Mouse (Mus musculus) thymus, postnatal 4 days (tissue): ENCODE results near the gene Elf1.
"Not testable (repeated sequence)": the region's sequence is repeated elsewhere in the genome, so short reads cannot be mapped to it uniquely, and the experiment has no call there.

Experiments
- DNase-seq: peaks from one replicate; pipeline ENCODE4 v3.0.0; 2021

The Elf1 gene

DNA sequence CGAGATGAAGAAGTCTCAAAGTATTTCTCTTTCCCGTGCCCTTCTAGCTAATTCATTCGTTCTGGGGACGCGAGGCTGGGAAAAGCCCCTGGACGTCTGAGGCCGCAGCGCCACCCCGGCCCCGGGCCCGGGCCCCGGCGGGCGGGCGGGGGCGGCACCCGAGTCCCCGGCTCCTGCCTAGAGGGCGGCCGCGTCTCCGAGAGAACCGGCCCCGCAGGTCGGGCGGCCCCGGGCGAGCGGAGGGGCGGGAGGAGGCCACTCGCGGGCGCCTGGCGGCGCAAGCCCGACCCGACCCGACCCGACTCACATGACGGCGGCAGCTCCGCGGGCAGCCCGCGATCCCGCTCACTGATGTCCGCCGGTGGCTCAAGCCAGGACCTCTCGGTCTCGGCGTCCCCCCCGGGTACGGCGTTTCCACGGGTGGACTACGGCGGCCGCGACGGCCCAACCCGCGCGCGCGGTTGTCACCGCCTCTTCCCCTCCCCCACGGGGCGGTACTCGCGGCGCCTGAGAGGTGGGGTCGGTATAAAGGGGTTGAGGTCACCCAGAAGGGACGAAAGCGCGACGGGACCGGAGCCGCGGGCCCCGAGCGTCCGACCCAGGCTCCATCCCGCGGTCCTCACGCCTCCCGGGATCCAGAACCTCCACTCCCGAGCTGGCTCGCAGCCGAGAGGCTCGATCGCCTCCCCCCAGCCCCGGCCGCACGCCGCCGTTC, at the start of gene Elf1:
Gene Elf1, plus strand, starts transcription at position 571 of the 715 bp plus-strand sequence.
- peak; percentile 97 for DNase-seq

DNA sequence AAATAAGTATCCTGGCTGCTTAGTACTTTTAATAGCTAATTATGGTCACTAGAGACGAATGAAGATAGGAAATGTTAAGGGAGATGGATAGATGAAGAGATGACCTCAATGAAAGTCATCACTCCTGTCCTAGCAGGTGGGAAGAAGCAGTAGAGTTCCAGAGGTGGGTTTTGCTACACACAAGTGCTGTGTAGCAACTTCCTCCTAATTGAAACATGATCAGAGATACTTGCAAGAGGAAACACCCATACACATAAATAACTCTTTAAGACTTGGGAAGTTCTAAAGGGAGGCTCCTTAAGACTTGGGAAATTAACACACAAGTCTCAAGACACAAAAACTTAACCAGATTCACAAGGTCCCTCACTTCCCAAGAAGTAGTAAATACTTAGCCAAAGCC, 46.9 kb upstream of the Elf1 start:
- DNase-seq = no peak

DNA sequence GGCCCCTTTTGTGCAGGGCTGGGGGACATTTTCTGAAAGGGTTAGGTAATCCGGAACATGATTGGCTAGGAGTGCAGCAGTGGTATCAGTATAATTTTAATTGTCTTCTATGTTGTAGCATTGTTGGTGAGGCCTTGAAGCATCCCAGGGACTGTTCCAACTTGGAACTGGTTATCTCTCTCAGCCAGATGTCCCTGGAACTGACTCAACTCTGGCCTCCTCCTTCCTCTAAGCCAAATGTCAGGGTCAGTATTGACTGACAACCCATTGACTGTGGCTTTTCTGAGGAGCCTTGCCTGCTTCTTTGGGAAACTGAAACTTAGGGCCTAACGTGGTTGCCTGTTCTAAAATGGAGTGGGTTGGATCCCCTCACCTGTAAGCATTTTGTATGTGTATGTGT, 40.3 kb upstream of the Elf1 start:
- DNase-seq = no peak

DNA sequence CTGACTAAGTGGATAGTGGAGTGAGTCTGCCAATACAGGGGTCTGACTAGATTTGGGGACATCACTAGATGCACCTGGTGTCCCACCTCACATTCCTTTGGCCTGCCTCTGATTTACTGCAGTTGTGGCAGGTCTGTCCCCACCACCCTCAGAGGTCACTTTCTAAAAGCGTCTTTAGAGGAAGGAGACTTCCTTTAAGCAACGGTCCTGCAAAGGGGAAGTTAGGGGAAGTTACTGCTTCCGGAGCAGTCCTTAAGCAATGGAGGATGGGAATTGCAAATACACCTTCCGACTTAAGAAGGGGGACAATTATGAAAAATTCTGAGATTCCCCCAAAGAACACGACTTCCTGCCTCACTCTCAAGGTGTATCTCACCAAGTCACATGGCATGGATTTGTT, 39.6 kb upstream of the Elf1 start:
- DNase-seq = no peak

DNA sequence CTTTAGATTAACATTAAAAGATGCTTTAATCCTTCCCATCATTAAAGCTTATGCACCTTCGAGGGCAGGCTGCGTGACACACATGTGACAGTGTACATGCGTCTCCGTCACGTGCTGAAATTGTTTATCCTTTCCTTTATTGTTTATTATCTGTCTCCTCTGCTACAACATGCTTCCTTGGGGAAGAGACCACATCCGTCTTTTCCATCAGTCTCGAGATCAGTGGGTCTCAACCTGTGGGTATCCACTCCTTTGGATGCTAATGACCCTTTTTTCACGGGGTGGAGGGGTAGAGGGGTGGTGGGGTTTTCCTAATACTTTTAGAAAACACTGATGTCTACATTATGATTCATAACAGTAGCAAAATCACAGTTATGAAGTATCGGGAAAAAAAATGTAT, 36.4 kb upstream of the Elf1 start:
- no peak for DNase-seq

DNA sequence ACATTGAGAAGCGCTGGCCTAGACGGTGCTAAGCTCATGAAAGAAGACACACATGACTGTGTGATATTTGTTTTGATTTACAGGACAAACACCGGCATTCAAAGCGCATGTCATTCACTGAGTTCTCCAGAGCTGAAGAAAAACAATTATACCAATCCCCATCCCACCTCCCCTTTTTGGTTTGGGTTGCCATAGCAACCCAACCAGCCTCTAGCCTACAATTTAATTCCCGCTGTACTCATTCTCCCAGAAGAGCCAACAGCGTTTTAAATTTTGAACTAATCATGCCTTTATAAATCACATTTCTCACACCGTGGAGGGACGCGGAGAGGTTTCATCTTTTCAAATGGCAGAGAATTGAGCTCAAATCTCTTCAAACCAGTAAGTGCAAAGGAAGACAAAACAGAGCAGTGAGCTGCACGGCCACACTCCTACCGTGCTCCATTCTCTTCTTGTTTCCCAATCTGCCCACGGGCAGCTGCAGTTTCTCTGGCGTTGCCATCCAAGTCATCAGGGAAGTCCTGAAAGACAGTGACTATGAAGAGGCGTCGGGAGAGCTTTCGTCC, 35.9 kb upstream of the Elf1 start:
- DNase-seq = no peak

DNA sequence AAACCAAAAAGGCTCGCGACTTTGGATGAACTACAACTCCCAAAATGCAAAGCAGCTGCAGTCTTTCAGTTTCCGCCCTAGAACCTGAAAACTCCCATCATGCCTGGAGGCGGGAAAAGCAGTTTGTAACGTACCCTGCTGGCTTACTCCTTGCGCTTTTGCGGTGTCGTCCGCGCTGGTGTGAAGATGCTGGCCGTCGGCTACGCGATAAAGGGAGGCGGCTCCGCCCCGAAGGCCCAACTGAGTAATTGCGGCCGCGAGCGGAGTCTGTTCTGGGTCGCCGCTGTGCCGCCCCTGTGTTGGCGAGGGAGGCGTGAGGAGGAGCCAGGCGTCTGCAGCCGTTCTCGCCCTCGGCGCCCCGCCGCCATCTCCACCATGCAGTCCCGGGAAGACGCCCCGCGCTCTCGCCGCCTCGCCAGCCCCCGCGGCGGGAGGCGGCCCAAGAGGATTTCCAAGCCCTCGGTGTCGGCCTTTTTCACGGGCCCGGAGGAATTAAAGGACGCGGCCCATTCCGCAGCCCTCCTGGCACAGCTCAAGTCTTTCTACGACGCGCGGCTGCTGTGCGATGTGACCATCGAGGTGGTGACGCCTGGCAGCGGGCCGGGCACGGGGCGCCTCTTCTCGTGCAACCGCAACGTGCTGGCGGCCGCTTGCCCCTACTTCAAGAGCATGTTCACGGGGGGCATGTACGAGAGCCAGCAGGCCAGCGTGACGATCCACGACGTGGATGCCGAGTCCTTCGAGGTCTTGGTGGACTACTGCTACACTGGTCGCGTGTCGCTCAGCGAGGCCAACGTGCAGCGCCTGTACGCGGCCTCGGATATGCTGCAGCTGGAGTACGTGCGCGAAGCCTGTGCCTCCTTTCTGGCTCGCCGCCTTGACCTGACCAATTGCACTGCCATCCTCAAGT, 29.1 kb upstream of the Elf1 start, which contains the start of gene Kbtbd6:
Gene Kbtbd6, plus strand, starts transcription at position 155 of the 910 bp plus-strand sequence.
- DNase-seq = peak; percentile 77

DNA sequence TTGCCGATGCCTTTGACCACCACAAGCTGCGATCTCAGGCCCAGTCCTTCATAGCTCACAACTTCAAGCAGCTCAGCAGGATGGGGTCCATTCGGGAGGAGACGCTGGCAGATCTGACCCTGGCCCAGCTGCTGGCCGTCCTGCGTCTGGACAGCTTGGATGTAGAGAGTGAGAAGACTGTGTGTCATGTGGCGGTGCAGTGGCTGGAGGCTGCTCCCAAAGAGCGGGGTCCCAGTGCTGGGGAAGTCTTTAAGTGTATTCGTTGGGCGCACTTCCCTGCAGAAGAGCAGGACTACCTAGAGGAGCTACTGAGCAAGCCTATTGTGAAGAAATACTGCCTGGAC, 28.4 kb upstream of the Elf1 start:
- DNase-seq = not testable (repeated sequence)

DNA sequence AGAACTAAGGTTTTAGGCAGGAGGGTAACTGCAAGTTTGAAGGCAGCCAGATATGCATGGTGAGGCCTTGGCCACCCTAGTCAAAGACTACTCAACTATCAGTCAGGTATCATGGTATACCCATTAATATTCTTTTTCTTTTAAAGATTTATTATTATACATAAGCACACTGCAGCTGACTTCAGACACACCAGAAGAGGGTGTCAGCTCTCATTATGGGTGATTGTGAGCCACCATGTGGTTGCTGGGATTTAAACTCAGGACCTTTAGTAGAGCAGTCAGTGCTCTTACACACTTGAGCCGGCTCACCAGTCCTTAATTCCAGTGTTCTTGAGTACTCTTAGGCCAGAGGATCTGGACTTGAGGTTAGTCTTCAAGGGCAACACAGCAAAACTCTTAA, 20.6 kb upstream of the Elf1 start:
- no peak for DNase-seq

DNA sequence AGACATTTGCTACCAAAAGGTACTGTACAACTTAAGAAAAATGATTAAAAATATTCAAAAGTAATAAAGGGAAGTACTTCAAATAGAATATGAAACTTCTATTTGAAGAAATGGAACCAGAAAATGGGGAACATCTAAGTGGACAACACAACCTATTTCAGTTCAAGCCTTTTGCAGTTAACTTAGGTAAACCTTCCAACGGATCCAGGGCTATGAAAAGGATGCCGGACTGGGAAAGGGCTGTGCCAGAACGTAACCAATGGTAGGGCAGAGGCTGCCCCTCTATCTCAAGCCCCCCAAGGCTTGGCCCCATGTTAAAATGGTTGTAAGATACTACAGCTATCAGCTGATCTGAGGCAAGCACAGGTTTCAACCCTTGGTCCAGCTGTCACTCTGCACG, 20.0 kb upstream of the Elf1 start:
- DNase-seq = no peak

DNA sequence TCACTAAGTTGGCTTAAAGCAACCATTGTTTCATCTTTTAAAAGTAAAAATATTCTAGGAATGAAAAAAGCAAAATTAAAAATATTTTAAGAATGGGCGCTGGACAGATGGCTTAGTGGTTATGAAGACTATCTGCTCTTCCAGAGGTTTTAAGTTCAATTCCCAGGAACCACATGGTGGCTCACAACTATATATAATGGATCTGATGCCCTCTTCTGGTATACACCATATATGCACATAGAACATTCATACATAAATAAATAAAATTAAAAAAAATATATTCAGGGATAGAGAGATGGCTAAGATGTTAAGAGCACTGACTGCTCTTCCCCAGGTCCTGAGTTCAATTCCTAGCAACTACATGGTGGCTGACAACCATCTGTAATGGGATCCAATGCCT, 15.4 kb upstream of the Elf1 start:
- no peak for DNase-seq

DNA sequence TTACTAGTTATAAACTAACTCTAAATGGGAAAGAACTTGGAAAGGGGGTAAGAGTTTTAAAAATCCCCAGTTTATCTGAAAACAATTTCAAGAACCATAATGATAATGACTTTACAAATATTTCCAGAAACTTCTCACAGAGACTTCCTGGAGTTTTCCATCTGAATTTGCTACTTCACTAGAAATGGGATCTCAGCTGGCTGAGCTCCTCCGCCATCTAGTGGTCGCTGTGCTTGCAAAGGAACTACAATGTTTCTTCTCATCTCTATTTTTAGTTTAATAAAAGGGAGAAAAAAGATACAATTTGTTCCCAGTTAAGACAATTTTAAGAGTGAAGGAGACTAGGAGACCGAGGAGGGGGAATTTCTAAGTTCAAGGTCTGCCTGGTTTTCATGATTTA, 13.4 kb upstream of the Elf1 start:
- DNase-seq = peak; percentile 76

DNA sequence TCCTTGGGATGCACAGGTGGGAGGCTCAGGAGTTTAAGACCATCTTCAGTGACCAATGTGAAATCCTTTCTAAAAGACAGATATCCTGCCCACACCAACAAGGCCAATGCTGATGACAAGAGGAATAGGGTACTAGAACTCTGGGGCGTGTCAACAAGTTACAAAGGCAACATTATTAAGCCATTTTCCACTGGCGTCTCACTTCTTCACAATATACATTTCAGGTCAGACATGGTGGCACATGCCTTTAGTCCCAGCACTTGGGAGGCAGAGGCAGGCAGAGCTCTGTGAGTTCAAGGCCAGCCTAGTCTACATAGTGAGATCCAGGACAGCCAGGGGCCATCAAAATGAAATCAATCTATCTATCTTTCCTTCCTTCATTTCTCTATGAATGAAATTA, 7.6 kb upstream of the Elf1 start:
- no peak for DNase-seq

DNA sequence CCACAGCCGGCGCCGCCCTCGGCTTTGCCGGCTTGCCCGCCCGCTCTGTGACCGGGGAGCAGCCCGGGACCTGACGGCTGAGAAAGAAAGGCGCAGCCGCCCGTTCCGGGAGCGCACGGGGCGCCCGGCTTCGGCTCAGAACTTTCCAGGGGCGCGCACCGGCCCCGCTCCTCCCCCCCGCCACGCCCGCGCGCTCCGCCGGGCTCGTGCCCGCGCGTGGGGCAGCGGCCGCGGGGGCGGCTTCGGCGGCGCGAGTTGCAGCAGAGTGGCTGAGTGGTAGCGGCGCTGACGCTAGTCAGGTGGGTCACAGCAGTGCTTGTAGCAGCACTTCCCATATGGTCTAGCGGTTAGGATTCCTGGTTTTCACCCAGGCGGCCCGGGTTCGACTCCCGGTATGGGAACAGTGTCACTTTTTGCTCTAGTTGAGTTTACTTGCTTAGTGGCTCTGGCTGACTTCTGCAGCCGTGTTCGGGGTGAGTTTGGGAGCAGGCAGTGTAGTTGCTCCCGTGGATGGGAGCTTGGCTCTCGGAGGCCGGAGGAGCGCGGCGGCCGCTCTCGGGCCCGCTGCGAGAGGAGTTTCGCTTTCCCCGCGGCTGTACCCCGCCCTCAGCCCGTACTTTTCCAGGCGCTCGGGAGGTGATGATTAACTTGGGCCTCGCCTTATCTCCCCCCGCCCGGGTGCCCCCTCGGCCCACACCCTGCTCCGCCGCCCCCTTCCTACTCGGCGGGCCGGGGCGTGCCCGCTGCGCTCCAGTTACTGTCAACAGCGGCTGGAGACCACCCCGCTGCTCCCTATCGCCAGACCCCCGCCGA, 551 bp downstream of the Elf1 start, which contains the start of gene Wbp4:
Gene Wbp4, minus strand, starts transcription at position 182 of the 813 bp plus-strand sequence.
- DNase-seq = peak; percentile 95

DNA sequence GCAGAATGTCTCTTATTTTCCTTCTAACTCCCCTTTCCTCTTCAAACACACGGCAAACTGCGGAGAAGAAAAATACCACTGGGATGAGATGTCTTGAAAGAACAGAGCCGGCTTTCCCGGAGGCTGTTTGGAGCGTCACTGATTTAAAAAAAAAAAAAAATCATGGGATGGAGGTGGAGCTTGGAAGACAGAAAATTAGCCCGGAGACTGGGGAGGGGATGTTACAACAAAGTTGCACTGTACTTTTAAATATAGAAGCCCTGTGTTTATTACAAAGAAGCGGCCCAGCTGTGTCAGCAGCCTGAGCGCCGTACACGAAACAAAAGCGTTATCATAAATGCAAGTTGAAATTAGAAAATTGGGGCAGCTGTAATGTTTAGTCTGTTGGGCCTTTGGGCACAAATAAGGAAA, 1.3 kb downstream of the Elf1 start:
- peak; percentile 43 for DNase-seq

DNA sequence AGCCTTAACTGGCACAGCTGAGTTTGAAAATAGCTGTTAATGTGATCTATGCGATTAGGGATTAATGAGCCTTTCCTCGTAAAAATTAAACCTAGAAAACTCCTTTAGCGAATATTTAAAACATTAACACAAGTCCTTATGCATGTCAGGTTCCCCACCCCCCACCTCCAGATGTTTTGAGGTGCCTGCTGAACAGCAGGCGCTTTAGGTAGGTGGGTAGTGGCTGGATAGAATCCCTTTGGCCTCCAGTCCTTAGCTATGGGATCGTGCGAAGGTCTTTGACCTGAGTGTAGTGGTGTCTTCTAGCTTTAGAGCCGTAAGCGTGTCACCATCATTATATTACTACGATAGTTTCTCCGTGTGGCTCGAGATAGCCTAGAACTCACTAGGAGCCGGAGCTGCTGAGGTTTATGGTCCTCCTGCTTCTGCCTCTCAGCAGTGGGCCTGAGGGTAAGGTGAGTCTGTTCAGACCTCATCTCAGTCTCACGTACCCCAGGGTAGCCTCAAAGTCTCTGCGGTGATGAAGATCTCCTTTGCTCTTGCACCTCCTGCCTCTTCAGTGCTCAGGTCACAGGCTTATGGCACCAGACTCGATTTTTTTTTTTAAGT, 1.9 kb downstream of the Elf1 start:
- peak; percentile 44 for DNase-seq

DNA sequence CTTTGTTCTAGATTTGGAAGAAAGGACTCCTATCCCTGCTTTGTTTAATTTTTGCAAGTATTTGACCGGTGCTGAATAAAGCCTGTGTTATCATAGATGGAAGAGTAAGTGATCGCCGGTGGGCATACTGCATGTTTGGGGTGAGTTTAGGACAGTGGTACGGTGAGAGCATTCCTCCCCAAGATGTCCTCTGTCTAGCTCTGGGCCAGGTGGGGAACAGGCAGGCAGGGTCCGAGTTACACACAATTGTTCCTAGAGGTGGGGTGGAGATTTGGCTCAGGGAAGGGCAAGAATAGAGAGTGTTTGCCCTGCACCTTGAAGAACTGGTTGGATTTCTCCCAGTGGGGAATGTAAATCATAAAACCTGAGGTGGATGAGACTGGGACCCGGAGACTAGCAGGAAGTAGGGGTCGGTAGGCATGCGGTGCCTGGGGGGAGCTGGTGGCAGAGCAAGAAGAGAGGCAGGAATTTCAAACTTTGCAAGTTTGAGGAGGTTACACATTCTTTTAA, 2.7 kb downstream of the Elf1 start:
- DNase-seq = peak; percentile 43

DNA sequence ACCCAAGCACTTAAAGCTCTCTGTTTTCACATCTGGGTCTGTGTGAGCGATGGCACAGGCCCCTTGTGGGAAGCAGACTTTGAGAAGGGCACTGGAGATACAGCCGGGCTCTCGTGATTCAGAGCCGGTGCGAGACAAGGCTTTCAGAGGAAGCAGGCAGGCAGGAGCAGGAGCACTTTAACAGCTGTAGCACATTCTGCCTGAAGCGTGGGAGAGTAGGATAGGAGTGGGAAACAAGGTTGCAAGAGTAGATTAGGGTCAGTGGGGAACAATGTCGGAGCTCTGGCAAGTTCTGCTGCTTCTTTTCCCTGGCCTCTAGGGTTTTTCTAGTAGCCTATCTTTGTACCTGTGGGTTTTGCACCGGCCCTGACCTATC, 5.6 kb downstream of the Elf1 start:
- peak; percentile 34 for DNase-seq

DNA sequence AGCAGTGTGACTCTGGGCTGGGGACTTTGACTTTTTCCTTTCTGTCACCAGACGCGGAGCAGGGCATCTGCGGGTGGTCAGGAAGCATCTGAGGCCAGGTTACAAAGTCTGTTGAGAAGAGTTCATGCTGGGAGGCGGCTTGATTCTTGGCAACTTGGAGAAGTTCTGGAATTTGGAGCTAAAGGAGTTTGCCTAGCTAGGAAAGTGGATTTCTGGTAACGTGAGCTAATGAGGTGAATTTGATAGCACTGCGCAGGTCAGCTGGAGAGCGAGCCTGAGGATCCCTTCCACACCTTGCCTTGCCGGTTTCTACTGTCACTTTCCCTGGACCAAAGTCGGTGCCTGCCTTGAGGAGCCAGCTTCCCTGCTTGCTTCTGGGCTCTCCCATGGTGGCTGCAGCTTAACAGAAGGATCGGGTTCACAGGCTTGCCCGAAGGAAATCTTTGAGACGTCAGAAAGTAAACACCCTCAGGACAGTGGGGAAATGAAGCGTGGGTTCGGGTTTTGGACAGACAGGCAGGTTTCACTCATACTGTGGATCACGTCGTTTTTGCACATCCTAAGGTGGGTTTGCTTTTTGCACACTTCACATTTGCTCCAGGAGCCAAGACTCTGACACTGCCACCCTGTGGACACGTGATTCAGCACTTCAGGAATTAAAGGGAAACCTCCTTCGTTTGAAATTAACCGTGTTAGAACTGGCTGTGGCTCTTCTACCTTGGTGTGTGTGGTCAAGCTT, 6.2 kb downstream of the Elf1 start:
- peak; percentile 67 for DNase-seq

DNA sequence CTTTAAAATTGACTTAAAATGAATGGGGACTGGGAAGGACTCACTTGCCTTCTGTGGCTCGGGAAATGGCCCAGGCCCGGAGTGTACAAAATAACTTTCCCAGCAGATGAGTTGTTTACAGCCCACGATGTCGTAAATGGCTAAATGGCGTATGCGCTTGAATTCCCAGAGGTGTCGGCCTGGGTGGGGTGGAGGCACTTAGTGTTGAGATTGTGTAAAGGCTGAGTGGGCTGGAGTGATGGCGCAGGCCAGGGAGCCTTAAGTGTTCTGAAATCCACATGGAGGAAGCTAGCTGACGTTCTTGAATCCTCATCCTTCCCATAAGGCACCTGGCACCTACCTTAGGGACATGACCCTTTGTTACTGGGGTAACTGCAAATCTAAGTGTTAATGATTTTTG, 7.5 kb downstream of the Elf1 start:
- no peak for DNase-seq

DNA sequence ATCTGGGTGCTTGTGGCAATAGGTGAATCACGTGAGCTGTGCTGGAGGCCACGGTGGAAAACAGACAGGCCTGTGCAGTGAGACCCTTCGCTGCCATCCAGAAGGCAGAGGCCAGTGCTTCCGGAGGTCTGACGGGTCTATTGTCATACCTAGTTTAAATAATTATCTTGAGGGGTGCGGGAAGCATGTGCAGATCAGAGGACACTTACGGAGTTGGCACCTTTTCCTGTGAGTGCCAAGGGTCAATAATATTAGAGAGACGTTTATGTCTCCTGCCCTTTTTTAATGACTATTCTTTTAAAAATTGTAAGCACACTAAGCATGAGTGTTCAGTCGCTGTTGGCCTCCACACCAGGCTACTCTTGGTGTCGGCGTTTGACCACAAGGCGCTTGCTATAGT, 8.2 kb downstream of the Elf1 start:
- DNase-seq = no peak

DNA sequence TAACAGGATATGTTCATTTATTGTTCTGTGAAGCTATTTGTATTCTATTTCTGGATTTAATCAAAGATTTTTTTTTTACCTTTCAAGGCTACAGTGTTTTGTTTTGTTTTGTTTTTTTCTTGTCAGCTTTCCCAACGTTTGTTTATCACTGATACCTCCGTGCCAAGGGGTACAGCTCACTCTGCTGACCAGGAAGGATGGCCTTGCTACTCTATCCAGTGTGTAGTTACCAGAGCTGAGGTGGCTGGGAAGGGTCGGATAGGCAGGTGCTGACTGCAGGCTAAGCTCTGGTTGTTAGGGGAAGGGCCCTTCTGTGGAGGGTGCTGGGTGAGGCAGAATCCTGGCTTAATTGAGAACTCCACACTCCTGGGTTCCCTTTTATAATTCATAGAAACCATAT, 9.3 kb downstream of the Elf1 start:
- no peak for DNase-seq
